Mouse (Mus musculus) kidney, postnatal 36 days (tissue): Measurements from ENCODE around the gene Sidt1.
"Not testable (repeated sequence)": the region's sequence is repeated elsewhere in the genome, so short reads cannot be mapped to it uniquely, and the experiment has no call there.

ENCODE experiments used
- DNase-seq, 2 experiments: peaks; one replicate each; pipeline ENCODE4 v3.0.0; 2021 to 2022; ENCODE audit warnings: mixed read lengths in 2 of 2

The Sidt1 gene

DNA sequence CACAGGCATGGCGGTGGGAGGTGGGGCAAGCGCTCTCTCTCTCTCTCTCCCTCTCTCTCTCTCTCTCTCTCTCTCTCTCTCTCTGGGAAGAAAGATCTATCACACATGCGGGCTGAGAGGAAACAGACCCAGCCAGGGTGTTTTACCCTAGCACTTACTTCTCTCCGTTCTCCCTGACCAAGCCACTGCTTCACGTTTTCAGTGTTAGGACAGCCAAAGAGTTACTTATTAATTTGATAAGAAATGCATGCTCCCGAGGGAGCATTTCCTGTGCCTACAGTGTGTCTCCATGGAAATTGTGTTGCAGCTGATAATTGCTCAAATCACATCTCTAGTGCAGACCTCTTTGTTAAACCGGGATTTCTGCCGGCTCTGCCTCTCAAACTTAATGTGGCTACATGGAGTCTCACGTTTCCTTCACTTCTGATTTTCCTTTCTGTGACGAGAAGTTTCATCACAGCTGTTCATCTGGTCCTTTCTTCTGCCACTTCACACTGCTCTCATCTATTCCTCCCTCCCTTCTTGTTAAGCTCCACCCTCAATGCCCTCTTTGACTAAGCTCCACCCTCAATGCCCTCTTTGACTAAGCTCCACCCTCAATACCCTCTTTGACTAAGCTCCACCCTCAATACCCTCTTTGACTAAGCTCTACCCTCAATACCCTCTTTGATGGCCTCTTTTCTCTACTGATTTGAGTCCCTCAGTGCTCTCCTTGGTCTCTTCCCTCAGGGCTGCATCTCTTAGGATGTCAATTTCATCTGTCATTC lies 30.7 kb downstream of the Sidt1 start:
- DNase-seq: no peak

DNA sequence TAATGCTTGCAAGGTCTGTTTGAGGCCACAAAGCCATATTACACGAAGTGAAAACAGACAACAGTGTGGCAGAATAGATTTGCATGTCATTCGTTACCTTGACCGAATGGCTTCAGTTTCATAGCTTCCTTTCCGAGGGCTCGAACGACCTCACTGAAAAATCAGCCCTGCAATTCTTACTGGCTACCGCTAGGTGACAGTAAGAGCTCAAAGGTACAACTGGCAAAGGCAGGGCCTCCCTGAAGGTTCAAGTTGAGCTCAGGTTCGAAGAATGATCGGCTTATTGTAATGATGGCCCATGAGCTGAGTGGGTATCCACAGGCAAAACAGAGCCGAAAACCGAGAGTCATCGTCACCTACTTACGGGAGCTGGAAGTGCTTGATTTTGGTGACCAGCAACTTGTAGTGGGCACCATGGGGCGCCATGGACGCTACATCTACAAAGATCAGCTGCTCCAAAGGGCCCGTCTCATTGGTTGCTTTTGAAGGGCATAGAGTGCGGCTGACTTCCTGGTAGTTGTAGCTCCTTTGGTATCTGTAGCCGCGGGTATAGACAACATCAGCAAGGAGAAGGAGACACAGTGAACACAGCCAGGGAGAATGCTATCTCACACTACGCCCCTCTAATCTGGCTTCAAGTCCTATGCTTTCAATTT lies 33.4 kb downstream of the Sidt1 start:
- no peak for DNase-seq

DNA sequence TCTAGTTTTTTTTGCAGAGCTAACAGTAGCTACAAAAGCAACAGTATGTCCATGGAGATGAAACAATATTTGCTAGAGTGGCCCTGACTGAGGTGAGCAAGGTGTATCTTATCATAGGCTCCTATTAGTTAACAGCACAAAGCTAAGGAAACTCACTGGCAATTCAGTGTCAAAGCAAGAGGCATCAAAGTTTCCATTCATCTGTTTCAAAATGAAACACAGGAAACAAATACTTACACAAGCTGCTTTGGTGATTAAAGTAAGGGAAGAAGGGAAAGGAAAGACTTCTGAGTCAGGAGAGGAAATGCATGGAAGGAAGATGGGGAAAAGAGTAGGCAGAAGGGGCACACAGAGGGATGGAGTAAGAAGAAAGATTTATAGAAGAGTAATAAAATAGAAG lies 39.0 kb downstream of the Sidt1 start:
- DNase-seq: no peak

DNA sequence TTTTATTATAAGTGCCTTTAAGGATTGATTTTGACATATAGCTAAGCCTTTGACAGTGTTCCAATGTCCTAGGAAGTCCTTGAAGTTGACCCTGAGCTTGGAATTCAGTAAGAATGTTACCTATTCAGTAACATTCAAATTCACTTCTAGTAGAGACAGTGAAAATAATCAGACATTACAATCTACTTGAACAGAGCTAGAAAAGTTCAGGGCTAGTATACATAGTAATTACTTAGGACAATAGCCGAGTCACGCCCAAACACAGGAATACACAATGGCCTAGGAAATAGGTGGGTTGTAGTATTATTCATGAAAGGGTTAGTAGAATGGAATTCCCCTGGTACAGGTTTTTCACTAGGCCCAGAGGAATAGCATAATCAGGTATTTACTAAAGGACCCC lies 40.3 kb downstream of the Sidt1 start:
- not testable (repeated sequence) for DNase-seq

DNA sequence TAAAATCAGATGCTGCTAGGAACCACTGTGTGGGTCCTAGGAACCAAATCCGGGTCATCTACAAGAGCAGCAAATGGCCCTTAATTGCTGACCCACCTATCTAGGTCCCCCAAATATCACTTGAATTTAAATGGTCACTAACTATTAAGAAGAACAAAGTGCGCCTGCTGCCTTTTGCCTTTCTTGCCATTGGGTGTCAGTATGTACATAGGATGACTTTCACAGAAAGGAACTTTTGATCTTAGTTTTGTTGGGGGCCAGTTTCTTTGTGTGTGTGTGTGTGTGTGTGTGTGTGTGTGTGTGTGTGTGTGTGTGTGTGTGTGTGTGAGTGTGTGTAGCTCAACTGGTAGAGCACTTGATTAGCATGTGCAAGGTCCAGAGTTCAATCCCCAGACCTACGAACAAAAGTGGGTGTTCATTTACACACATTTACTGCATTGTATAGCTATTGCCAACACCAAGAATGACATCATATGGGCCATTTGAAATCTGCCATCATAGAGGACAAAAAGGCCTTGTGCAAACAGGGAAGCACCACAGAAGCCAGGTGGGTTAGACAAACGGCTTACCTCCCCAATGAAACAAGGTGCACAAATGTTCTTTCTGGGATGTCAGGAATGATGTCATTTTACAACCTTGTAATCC lies 43.9 kb downstream of the Sidt1 start:
- no peak for DNase-seq

DNA sequence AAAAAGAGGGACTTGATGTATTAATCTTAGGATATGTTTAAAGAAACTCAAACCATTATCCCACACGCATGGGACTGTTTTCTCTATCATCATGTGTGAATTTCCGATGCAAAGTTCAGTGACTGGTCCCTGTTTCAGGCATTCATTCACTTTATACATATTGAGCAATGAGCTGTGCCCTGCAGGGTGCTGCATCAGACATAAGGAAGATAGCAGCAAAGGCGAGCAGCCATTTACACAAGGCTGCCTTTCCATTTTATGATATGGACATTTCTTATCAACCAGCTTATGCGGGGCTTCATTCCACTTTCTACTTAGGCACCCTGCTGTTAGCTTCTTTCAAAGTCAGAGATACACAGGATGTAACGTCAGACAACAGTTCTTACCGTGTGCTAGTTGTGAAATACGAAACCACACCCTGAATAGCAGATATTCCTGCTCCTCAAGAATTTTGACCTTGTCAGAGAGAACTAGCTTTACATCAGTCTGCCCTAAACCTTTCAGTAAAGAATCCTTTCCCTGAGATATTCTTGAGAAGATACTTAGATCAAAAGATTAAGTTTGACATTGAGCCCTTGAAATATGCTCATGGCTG lies 45.5 kb downstream of the Sidt1 start:
- no peak for DNase-seq

DNA sequence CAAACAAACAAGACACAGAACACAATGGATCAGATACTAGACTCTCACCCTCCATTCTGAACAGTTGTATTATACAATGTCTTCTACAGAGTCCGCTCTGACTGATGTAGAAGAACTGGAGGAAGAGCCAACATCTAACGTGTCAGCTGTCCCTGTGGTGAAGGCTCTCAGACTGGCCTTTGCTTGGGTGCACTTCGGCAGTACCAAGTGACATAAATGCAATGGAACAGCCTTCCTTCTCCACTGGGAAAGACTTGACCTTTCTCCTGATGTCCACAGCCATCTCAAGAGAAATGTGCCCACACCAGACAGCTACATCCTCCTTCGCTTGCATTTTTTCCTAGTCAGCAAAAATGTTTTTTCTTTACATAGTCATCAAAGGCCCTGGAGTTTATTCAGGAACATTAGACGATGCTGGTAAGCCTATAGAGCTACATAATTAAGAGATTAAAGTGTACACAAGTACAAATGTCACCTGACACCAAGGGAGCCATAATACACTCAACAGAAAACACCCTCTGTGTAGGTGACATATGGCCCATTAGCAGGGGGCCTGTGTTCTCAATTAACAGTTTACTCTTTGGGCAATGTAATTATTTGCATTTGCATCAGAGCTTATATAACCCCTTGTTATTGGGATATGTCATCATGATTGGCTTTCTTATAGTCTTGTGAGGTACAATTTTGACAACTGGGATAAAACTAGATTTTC lies 50.2 kb downstream of the Sidt1 start:
- DNase-seq: no peak

DNA sequence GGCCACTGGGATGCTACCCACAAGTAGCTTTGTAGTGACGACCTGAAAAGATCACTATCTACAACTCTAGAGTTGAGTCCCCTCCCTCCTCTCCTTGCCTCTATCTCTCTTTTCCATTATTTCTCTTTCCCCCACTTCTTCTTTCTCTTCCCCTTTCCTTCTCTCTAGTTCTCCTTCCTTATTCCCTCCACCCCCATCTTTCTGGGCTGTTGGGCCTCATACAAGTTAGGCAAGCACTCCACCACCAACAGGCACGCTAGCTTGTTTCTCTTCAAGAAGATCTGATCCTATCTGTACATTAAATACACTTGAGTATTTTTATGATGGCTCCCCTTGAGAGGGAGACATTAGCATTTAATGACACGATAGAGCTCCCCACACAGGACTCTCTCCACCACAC lies 51.0 kb downstream of the Sidt1 start:
- no peak for DNase-seq

DNA sequence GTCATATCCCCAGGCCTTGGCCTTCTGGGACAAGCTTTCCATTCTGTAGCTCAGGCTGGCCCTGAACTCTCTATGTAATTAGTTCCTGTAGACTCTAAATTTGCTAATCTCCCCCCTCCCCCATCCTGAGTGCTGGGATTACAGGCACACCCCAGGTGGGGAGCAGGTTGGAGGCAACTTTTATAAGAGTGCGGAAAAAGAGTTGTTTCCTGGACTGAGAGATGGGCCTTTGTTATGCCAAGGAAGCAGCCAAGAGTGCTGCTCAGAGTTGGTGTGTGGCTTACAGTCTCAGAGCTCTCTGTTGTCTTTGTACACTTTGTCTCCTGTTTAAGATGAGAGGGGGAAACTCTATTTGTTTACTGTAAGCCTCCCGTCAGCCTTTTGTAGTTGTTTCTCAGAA lies 52.2 kb downstream of the Sidt1 start:
- no peak for DNase-seq

DNA sequence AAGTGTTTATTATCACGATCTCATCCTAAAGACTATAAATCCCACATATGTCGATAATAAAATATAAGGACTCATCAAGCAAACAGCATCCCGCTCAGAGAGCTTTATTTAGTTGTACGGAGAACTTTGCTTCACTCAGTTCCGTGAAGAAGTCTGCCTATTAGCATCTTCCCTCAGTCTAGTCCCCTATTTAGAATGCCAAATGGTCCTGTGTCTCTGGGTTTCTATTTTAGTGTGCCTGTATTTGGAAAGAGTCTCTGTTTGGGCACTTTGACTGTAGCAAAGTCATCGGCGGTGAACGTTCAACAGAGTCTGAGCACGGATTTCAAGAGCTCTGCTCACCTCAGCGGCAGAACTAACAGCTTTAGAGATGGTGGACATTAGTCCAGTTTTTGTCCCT lies 55.8 kb downstream of the Sidt1 start:
- DNase-seq: no peak

DNA sequence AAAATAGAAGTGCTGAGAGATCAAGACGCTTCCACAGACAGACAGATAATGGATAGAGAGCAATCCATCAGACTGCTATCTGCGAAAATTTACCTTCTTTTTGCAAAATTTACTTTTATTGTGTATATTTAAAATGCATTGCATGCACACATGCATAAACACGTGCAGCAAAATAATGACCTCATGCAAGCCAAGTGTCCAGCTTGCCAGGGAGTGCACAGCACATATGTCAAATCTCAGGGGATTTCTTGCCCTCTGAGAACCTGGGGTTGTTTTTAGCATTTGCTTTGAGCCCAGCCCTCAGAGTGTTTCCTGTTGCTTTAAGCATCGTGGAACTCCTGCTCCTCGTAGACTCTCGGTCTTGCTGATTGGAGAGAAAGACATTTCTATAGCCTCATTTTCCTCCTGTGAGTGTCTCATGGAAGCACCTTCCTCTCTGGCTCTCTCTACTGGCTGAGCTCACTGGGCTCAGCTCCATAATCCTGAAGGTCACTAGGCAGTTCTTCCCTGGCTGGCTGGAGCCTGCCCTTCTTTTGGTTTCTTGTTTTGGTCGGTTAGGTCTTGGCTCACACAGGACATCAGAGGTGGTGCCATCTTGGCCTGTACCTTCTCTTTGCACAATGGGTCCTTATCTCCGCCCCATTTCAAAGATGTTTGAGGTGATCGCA lies 61.5 kb downstream of the Sidt1 start:
- peak; percentile 26 to 43 for DNase-seq

DNA sequence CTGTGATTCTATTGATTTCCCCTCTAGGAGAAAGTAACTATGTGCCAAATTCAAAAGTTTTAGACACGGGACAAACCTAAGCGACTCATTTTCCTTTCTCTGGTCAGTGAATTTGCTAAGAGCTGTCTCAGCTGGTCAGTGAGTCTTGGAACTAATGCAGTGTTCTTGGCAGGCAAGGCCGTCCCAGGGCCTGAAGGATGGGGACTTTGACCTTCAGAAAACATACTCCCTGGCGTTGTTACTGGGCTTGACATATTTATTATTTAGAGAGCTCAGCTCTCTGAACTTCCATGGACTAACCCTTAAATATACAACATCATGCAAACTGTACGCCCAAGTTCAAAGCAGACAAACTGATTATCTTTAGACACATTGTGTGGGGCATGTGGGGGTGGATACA lies 62.4 kb downstream of the Sidt1 start:
- peak; percentile 57 to 71 for DNase-seq

DNA sequence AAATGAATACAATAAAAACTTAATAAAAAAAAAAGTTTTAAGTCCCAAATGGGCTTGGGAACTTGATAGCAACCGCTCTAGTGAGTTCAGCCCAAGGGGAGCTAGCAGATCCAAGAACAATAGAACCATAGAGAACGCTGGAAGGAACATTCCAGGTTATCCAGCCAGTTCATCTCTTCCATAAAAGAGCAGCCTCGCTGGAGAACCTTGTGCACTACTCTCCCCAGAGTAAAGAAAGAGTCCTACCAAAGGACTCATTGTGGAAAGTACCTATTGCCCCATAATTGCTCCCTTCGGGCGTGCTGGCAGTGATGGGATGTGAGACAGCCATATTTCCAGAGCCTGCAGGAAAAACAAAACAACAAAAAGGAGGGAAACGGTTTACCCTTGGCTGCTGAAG lies 63.4 kb downstream of the Sidt1 start:
- no peak for DNase-seq

DNA sequence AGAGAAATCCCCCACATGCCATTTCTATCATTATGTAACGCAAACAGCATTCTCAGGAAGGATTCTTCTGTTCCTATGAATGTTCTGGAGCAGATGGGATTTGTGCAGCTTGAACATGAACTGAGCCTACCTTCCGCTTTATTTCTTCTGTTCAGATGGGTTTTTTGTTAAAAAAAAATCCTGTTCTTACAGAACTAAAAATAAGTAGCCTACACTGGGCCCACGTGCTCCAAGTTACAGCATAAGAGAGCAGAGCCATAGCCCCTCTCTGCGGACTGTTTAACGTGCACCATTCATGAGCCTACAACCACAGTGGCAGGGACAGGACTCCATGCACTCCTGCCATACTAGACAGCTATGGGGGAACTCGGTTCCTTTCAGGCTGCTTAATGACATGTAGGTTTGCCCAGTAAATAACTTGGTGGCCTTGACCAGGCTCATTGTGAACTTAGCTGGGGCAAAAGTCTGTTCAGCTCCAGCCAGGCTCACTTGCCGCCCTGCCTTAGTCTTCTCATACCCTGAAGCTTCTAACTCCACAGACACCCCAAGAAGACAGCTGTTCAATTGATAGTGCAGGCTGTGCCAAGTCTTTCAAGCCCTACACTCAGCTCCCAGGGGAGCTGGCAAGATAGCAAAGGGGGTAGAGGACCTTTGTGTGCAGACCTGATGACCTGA lies 64.3 kb downstream of the Sidt1 start:
- no peak for DNase-seq

DNA sequence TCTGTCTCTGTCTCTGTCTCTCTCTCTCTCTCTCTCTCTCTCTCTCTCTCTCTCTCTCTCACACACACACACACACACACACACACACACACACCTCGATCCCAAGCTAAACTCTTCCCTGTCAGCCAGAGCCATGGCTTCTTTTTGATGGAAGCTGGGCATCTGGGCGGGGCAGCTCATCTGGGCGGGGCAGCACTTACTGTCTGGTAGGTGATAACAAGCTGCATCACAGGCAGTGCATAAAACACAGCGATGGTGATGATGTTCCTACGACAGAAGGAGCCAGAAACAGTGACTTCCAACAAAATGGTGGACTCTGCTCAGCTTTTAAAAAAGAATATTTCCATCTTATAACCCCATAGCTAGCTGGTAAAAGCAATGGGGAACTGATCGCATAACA lies 67.4 kb downstream of the Sidt1 start:
- no peak for DNase-seq

DNA sequence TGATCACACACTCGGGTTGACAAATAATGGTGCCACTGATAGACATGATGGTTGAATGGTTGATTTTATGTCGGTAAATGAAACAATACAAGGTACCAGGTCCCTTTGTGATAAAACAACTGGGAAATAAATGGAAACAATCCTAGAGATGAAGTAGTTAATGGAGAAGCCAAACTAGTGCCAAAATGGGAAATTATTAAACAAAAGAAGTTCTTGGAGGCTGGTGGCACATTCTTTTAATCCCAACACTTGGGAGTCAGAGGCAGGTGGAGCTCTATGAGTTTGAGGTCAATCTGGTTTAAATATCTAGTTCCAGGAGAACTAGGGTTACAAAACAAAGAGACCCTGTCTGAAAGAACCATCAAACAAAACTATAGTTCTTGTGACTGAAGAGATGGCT lies 68.1 kb downstream of the Sidt1 start:
- DNase-seq: no peak

DNA sequence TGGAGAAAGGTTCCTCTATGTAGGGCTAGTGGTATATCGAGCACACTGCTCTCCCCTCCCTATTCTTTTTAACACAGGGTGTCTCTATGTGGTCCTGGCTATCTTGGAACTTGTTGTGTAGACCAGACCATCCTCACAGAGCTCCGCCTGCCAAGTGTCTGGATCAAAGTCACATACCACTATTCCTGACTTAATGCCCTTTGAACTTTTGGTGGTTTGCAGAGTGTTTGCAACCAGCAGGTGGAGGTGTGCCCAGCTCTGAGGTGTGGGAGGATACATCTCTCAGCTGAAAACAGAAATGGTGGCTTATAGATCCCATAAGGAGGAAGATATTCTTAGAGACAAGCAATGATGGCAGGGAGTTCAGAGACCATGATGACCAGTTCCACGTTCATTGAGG lies 75.5 kb downstream of the Sidt1 start:
- DNase-seq: peak; percentile 38 to 51

DNA sequence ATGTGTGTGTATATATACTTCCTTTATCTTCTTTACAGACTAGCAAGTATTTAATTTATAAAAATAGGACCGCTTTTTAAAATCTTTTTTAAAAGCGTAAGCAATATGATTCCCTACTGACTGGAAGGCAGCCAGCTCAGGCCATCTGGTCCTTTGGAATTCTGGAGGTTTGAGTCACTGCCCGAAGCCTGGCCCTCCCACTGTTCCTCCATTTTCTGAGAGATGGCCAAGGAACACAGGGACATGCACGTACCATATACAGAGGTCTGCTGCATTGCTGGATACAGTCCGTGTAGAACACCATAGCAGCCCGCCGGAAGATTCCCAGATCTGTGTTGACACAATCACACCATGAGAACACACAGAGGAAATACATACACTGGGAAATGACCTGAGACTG lies 78.3 kb downstream of the Sidt1 start:
- DNase-seq: no peak

DNA sequence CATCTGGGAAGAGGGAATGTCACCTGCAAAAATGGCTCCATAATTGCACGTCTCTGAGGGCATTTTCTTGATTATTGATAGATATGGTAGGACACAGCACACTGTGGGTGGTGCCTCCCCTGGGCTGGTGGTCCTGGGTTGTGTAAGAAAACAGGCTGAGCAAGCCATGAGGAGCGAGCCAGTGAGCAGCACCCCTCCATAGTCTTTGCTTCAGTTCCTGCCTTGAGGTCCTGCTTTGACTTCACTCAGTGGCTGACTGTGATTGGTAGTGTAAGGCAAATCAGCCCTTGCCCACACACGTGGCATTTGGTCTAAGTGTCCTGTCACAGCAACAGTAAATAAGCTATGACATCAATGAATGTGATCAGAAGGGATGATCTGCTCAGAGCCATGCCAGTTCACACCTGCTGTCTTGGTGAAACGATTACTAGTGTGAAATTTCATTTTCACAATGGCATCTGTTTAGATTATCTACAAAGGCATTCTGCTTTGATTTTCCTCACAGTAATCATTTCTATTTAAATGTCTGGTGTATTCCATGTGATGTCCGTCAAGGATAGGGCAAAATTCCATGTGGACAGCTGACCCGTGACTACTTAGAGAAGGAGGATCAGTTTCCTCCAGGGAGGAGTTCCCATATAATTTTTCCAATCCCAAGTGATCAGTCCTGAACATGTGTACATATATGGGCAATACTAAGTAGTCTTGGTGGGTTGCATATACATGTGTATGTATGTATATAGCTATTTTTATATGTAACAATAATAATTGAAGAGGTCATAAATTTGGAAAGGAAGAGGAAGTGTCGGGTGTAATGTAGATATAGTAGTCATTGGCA lies 79.0 kb downstream of the Sidt1 start:
- no peak for DNase-seq

DNA sequence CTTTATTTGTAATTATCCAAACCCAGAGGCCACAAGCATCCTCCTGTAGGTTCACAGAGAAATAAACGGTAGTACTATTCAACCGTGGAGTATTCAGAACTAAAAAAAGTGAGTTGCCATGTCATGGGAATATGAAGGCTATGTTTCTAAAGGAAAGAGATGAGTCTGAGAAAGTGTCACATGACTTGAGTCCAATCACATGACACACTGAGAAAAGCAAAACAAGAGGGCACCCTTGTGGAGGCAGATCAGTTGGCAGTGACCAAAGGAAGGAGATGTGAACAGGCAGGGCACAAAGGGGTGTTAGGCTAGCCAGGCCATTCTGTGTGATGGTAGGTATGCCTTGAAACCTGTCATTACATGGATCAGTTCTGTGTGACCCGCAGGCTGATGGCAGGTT lies 80.3 kb downstream of the Sidt1 start:
- no peak for DNase-seq

DNA sequence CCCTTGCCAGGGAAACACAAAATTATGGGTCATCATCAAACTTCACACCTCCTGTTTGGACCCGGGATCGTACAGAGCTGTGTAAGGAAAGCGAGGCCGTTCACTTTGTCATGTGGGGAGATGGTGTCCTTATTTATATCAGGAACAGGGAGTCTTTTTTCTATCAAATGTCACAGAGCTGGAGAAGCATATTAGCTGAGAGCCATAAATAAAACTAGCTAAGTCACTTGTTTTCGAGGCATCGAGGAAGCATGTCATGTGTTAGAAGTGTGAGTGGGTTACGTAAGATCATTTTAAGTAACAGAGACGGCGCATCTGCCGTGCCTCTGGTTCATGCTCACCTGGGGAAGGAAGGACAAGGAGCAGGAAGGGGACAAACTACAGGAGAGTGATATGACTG lies 83.0 kb downstream of the Sidt1 start:
- no peak for DNase-seq
